Mouse (Mus musculus) ES-E14 (cell line): Measurements from ENCODE around the gene 9230112D13Rik. TPM values are rescaled to one million over a fixed set of nuclear protein-coding genes. Genes with fewer than 3 reads are reported as not detected.

Experiments used
- DNase-seq: peaks from one replicate; pipeline ENCODE4 v3.0.0-alpha.2; 2013; ENCODE audit warnings: low read depth, low spot score
- H3K27ac ChIP-seq: 2 replicates; pipeline ENCODE4 v1.5.1; 2012; ENCODE audit warnings: low read depth, mild to moderate bottlenecking, low read length, moderate library complexity, mixed read lengths; ENCODE audit not compliant: poor library complexity, insufficient read depth, severe bottlenecking
- H3K36me3 ChIP-seq: 2 replicates; pipeline ENCODE4 v1.6.1; 2012; ENCODE audit warnings: mild to moderate bottlenecking, low read length, moderate library complexity, mixed read lengths; ENCODE audit not compliant: control insufficient read depth, poor library complexity, insufficient read depth, severe bottlenecking
- H3K4me1 ChIP-seq, 2 experiments: fragments of 150-350 bp in 1 of 2; sonication (generic) in 1 of 2; 2 replicates each; pipeline ENCODE4 v1.6.1; 2012; ENCODE audit warnings: low read length in 2 of 2, mild to moderate bottlenecking in 1 of 2, mixed read lengths in 1 of 2; ENCODE audit not compliant: control insufficient read depth in 2 of 2, insufficient read depth in 2 of 2, poor library complexity in 1 of 2
- H3K4me3 ChIP-seq, 2 experiments: fragments of 150-350 bp in 1 of 2; sonication (generic) in 1 of 2; 2 replicates each; pipeline ENCODE4 v1.5.1; 2012; ENCODE audit warnings: low read length in 2 of 2, low read depth in 1 of 2, mild to moderate bottlenecking in 1 of 2, mixed read lengths in 1 of 2; ENCODE audit not compliant: insufficient read depth in 1 of 2, poor library complexity in 1 of 2, severe bottlenecking in 1 of 2
- H3K9ac ChIP-seq: 2 replicates; pipeline ENCODE4 v1.6.1; 2012; ENCODE audit warnings: low read depth, mild to moderate bottlenecking, low read length, mixed read lengths; ENCODE audit not compliant: poor library complexity, insufficient read depth, severe bottlenecking
- H3K9me3 ChIP-seq: fragments of 150-350 bp; sonication (generic); 2 replicates; pipeline ENCODE4 v1.6.1; 2012; ENCODE audit warnings: low read depth, mild to moderate bottlenecking, low read length; ENCODE audit not compliant: control insufficient read depth, insufficient read depth
- CHD2 ChIP-seq: IDR thresholded peaks from 2 replicates; pipeline ENCODE4 v1.6.1; 2014; ENCODE audit warnings: mild to moderate bottlenecking, low read depth, low read length, inconsistent platforms
- HCFC1 ChIP-seq: IDR thresholded peaks from 2 replicates; pipeline ENCODE4 v1.6.1; 2012; ENCODE audit warnings: low read length, inconsistent platforms, borderline replicate concordance; ENCODE audit not compliant: insufficient read depth
- MAFK ChIP-seq: IDR thresholded peaks from 2 replicates; pipeline ENCODE4 v1.6.1; 2014; ENCODE audit warnings: mild to moderate bottlenecking, low read depth, low read length, inconsistent platforms; ENCODE audit not compliant: insufficient read depth
- ZC3H11A ChIP-seq: IDR thresholded peaks from 2 replicates; pipeline ENCODE4 v1.6.1; 2012; ENCODE audit warnings: low read depth, mild to moderate bottlenecking, inconsistent platforms, low read length, borderline replicate concordance
- ZNF384 ChIP-seq: IDR thresholded peaks from 2 replicates; pipeline ENCODE4 v1.6.1; 2012; ENCODE audit warnings: low read depth, low read length, inconsistent platforms
- in situ Hi-C, 2 experiments: fragments of 600-800 bp; cut with MboI; formaldehyde crosslinking; loops; one replicate each; pipeline ENCODE4 v1.15.1; 2025; ENCODE audit warnings: low sequenced_read_pairs in 2 of 2, inconsistent platforms in 1 of 2; ENCODE audit not compliant: unreplicated experiment in 2 of 2
- total RNA-seq: library from RNA; depleted of rRNA; stranded (reverse); fragments of 300-350 nt; gene quantifications from 2 replicates; pipeline ENCODE4 v1.2.3, GENCODE M21; 2012

9230112D13Rik gene
- total RNA-seq, 1 experiment = not detected

DNA sequence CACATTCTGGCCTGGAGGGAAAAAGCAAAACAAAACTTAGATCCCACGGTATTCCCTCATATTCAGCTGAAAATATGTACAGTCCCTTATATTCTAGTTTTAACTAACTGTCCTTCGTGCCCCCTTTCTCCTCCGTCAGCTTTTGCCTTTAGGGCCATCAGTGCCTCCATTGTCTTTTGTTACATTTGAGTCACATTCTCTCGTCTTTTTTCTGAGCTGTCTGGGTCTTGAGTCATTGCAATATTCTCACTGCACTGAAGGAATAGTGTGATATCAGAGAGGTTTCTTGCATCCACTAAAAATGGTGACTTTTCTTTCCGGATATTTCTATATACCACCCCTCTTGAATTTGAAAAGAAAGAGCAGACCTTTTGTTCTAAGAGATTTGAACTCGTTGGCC is 18.8 kb downstream of the 9230112D13Rik start:
- in situ Hi-C loops = no loop called here
- H3K36me3 ChIP-seq = no peaks in the 10 kb centered on the region
- H3K9me3 ChIP-seq = no peaks in the 10 kb centered on the region
- TF ChIP-seq ZC3H11A (no peak), HCFC1 (no peak)
- no peak overlapping the region for H3K9ac ChIP-seq
- peaks cover 0 to 3% of the 10 kb centered on the region in 2 experiments; a peak in 1 of 4 replicates for H3K4me1 ChIP-seq
- H3K4me3 ChIP-seq = peak overlapping the region in 1 of 2 experiments; percentile 97; a peak in 1 of 4 replicates
- DNase-seq = no peak
- H3K27ac ChIP-seq = no peak overlapping the region

DNA sequence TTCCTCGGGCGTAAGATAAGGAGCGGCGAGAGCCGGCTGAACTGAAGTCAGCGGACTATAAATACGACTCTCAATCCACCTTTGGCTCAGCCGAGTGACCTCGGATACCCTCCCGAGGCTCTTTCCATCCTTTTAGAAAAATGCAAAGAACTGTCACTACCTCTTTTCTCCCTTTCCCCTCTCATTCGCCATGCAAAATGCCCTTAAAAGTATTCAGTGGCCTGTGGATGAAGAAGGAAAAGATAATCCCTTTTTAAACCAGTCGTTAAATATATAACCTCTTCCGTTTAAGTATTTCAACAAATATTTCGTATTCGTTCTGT is 19.3 kb downstream of the 9230112D13Rik start, which contains the start of gene Bmpr1a:
Gene Bmpr1a, minus strand, starts transcription at position 17 of the 323 bp plus-strand sequence.
- in situ Hi-C loops = no loop called here
- H3K4me1 ChIP-seq = peaks cover 0 to 3% of the 10 kb centered on the region in 2 experiments; a peak in 1 of 4 replicates
- no peak for TF ChIP-seq MAFK
- no peak for TF ChIP-seq ZC3H11A
- TF ChIP-seq ZNF384 = no peak
- no peak for TF ChIP-seq HCFC1
- no peak for TF ChIP-seq CHD2
- peak within 1 kb of the TSS; percentile 81 for H3K27ac ChIP-seq
- no peaks in the 10 kb centered on the region for H3K36me3 ChIP-seq
- H3K4me3 ChIP-seq = peak within 1 kb of the TSS; percentile 87 to 97
- DNase-seq = no peak
- H3K9ac ChIP-seq = peak within 1 kb of the TSS; percentile 97
- H3K9me3 ChIP-seq = no peaks in the 10 kb centered on the region

DNA sequence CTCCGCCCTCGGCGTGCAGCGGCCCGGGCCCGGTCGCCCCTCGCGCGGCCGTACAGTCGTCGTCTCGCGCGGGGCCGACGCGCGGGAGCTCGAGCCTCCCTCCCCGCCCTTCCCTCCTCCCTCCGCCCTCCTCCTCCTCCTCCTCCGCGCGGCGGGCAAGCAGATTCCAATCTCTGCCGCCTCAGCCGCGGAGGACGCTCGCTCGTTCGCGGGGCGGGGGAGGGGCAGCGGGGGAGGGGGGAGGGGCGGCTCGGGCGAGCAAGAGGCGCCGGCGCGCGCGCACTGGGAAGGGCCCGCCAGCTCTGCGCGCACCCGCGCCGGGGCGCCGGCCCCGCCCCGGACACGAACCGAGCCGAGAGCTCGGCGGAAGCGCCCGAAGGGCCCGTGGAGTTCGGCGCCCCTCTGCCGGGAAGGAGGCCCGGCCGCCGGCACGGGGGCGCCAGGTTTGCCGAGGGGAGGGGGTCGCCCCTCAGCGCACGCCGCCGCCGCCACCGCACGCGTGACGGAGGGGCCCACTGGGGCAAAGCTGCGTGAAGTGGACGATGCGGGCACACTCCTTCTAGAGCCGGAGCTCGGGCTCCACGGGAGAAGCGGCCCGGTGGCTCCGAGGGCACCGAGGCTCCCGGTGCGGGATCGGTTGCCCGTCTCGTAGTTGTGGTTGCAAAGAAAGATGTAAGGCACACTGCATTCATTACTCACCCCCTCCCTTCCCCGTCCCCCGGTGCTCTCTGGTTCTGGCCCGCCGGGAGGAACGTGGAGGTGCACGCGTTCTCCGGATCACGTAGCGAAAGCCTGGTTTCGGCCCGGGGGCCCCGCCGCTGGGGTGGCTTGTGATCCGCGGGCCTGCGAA is 19.9 kb downstream of the 9230112D13Rik start:
- Histone ChIP-seq H3K9me3 (no peaks in the 10 kb centered on the region), H3K36me3 (no peaks in the 10 kb centered on the region), H3K4me1 (peaks cover 0 to 3% of the 10 kb centered on the region in 2 experiments; a peak in 1 of 4 replicates), H3K9ac (peak overlapping the region; percentile 97), H3K27ac (peak overlapping the region; percentile 81), H3K4me3 (peak overlapping the region; percentile 87 to 97)
- TF ChIP-seq ZNF384 = no peak
- TF ChIP-seq HCFC1 = peak; percentile 54; the same call in 1 of the 2 replicates
- in situ Hi-C loops = no loop called here
- peak; percentile 59 for DNase-seq

DNA sequence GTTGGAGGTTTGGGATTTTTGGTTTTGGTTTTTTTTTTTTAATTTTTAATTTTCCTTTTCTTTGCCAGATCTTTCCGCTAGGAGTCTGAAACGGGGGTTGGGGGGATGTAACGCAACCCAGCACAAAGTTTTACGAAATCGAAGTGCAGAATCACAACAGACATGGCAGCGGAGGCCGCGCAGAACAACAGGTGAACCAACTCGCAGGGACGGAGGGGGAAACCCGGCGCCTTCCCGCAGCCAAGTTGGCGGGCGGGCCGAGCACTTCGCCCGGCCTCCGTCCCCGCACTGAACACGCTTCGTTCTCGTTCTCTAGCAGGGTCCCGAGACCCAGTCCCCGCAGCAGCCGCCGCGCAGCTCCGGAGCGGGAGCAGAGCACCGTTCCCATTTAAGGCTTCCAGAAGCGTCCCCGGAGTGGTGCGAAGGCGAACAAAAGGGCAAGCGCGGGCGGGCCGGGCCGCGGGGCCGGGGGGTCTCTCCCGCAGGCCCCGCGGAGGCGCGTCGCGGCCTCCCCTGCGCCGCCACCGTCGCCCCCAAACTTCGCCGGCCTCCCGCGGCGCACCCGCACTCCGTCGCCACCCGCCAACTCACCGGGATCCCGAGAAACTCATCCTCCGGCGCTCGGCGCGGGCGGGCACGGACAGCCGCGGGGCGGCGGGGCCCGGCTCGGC is 20.7 kb downstream of the 9230112D13Rik start:
- in situ Hi-C loops = no loop called here
- DNase-seq = no peak
- peak overlapping the region; percentile 77 for H3K9ac ChIP-seq
- H3K4me3 ChIP-seq = peak overlapping the region; percentile 87 to 97
- TF ChIP-seq HCFC1 = 0 out of 2 replicates have a peak, but pooled peaks have one; percentile 56
- TF ChIP-seq CHD2 = no peak
- peaks cover 0 to 3% of the 10 kb centered on the region in 2 experiments; a peak in 1 of 4 replicates for H3K4me1 ChIP-seq
- H3K36me3 ChIP-seq = no peaks in the 10 kb centered on the region
- no peaks in the 10 kb centered on the region for H3K9me3 ChIP-seq
- peak overlapping the region; percentile 81 for H3K27ac ChIP-seq
